Mouse (Mus musculus): Measurements from ENCODE around the gene Pla2g1b. TPM values are rescaled to one million over a fixed set of nuclear protein-coding genes. Genes with fewer than 3 reads are reported as not detected.
"Not testable (repeated sequence)": the region's sequence is repeated elsewhere in the genome, so short reads cannot be mapped to it uniquely, and the experiment has no call there.

Gene Pla2g1b
- total RNA-seq, 2 experiments from 2014 or later, result not detected

- DNase-seq (ENCODE audit: extremely low spot score in 1 of 2, low spot score in 1 of 2), result no peak
Observed at GRCm38 (mm10) chr5:115500383-115500935, 34.4 kb downstream of the Pla2g1b start.

- no peak for DNase-seq (ENCODE audit: extremely low spot score in 1 of 2, low spot score in 1 of 2)
Observed at GRCm38 (mm10) chr5:115503035-115503434, 37.0 kb downstream of the Pla2g1b start.

- not testable (repeated sequence) for DNase-seq (ENCODE audit: extremely low spot score in 1 of 2, low spot score in 1 of 2)
Observed at GRCm38 (mm10) chr5:115505617-115506016, 39.6 kb downstream of the Pla2g1b start.

- peak; percentile 95 to 96 for DNase-seq (ENCODE audit: extremely low spot score in 1 of 2, low spot score in 1 of 2)
Observed at GRCm38 (mm10) chr5:115506454-115507201, 40.6 kb downstream of the Pla2g1b start, which contains the start of gene Pxn. TSS of gene Pxn (plus strand) at chr5:115506676.

- no peak for DNase-seq (ENCODE audit: extremely low spot score in 1 of 2, low spot score in 1 of 2)
Observed at GRCm38 (mm10) chr5:115507267-115507980, 41.4 kb downstream of the Pla2g1b start.

- DNase-seq (ENCODE audit: extremely low spot score in 1 of 2, low spot score in 1 of 2), result no peak
Observed at GRCm38 (mm10) chr5:115507981-115508858, 42.2 kb downstream of the Pla2g1b start.

- DNase-seq (ENCODE audit: extremely low spot score in 1 of 2, low spot score in 1 of 2), result no peak
Observed at GRCm38 (mm10) chr5:115508859-115509147, 42.7 kb downstream of the Pla2g1b start.

GRCm38 (mm10) chr5:115509321-115509761, 43.3 kb downstream of the Pla2g1b start:
- DNase-seq (ENCODE audit: extremely low spot score in 1 of 2, low spot score in 1 of 2), result no peak

- no peak for DNase-seq (ENCODE audit: extremely low spot score in 1 of 2, low spot score in 1 of 2)
Observed at GRCm38 (mm10) chr5:115509790-115510689, 44.0 kb downstream of the Pla2g1b start.

- no peak for DNase-seq (ENCODE audit: extremely low spot score in 1 of 2, low spot score in 1 of 2)
Observed at GRCm38 (mm10) chr5:115512375-115512774, 46.3 kb downstream of the Pla2g1b start.

- no peak for DNase-seq (ENCODE audit: extremely low spot score in 1 of 2, low spot score in 1 of 2)
Observed at GRCm38 (mm10) chr5:115513246-115513645, 47.2 kb downstream of the Pla2g1b start.

GRCm38 (mm10) chr5:115513721-115514120, 47.7 kb downstream of the Pla2g1b start:
- DNase-seq (ENCODE audit: extremely low spot score in 1 of 2, low spot score in 1 of 2), result no peak

GRCm38 (mm10) chr5:115514346-115514745, 48.3 kb downstream of the Pla2g1b start:
- DNase-seq (ENCODE audit: extremely low spot score in 1 of 2, low spot score in 1 of 2), result no peak

GRCm38 (mm10) chr5:115514896-115515587, 49.0 kb downstream of the Pla2g1b start:
- DNase-seq (ENCODE audit: extremely low spot score in 1 of 2, low spot score in 1 of 2), result no peak

- no peak for DNase-seq (ENCODE audit: extremely low spot score in 1 of 2, low spot score in 1 of 2)
Observed at GRCm38 (mm10) chr5:115516081-115516907, 50.2 kb downstream of the Pla2g1b start.

GRCm38 (mm10) chr5:115516908-115517307, 50.8 kb downstream of the Pla2g1b start:
- DNase-seq (ENCODE audit: extremely low spot score in 1 of 2, low spot score in 1 of 2), result no peak

- no peak for DNase-seq (ENCODE audit: extremely low spot score in 1 of 2, low spot score in 1 of 2)
Observed at GRCm38 (mm10) chr5:115517501-115517900, 51.4 kb downstream of the Pla2g1b start.

- DNase-seq (ENCODE audit: extremely low spot score in 1 of 2, low spot score in 1 of 2), result not testable (repeated sequence)
Observed at GRCm38 (mm10) chr5:115518214-115518613, 52.2 kb downstream of the Pla2g1b start.
